Mouse (Mus musculus) CD8-positive naive resting alpha-beta T cell, adult 2 months (primary cell): Measurements from ENCODE around the gene Sorcs2.

ENCODE experiments used
- DNase-seq, 2 experiments: peaks; one replicate each; pipeline ENCODE4 v3.0.0; 2022; ENCODE audit warnings: low read depth in 2 of 2, low spot score in 2 of 2

Sorcs2 gene

GRCm38 (mm10) chr5:36134302-36134701 is 263.6 kb downstream of the Sorcs2 start:
- no peak for DNase-seq

- DNase-seq: no peak
Observed at GRCm38 (mm10) chr5:36133893-36134292, 264.0 kb downstream of the Sorcs2 start.

GRCm38 (mm10) chr5:36130393-36131011 is 267.4 kb downstream of the Sorcs2 start:
- no peak for DNase-seq

- DNase-seq: no peak
Observed at GRCm38 (mm10) chr5:36129661-36130060, 268.3 kb downstream of the Sorcs2 start.

GRCm38 (mm10) chr5:36128513-36128912 is 269.4 kb downstream of the Sorcs2 start:
- no peak for DNase-seq

- DNase-seq: no peak
Observed at GRCm38 (mm10) chr5:36124993-36125392, 272.9 kb downstream of the Sorcs2 start.

GRCm38 (mm10) chr5:36122987-36123386 is 275.0 kb downstream of the Sorcs2 start:
- DNase-seq: no peak

- no peak for DNase-seq
Observed at GRCm38 (mm10) chr5:36120931-36121341, 277.0 kb downstream of the Sorcs2 start.

- DNase-seq: no peak
Observed at GRCm38 (mm10) chr5:36118061-36118460, 279.9 kb downstream of the Sorcs2 start.

GRCm38 (mm10) chr5:36115519-36115918 is 282.4 kb downstream of the Sorcs2 start:
- DNase-seq: no peak

- no peak for DNase-seq
Observed at GRCm38 (mm10) chr5:36113696-36114095, 284.2 kb downstream of the Sorcs2 start.

GRCm38 (mm10) chr5:36112696-36113095 is 285.2 kb downstream of the Sorcs2 start:
- DNase-seq: no peak

GRCm38 (mm10) chr5:36111516-36111915 is 286.4 kb downstream of the Sorcs2 start:
- no peak for DNase-seq

GRCm38 (mm10) chr5:36108339-36108887 is 289.5 kb downstream of the Sorcs2 start:
- no peak for DNase-seq

GRCm38 (mm10) chr5:36103483-36103882 is 294.5 kb downstream of the Sorcs2 start:
- no peak for DNase-seq

GRCm38 (mm10) chr5:36101129-36101528 is 296.8 kb downstream of the Sorcs2 start:
- no peak for DNase-seq

- no peak for DNase-seq
Observed at GRCm38 (mm10) chr5:36100488-36100887, 297.5 kb downstream of the Sorcs2 start.

GRCm38 (mm10) chr5:36099662-36100061 is 298.3 kb downstream of the Sorcs2 start:
- no peak for DNase-seq

- DNase-seq: no peak
Observed at GRCm38 (mm10) chr5:36096046-36096445, 301.9 kb downstream of the Sorcs2 start.

- DNase-seq: no peak
Observed at GRCm38 (mm10) chr5:36090036-36090435, 307.9 kb downstream of the Sorcs2 start.

- DNase-seq: peak; percentile 26 to 46
Observed at GRCm38 (mm10) chr5:36089243-36089642, 308.7 kb downstream of the Sorcs2 start.

- no peak for DNase-seq
Observed at GRCm38 (mm10) chr5:36086931-36087330, 311.0 kb downstream of the Sorcs2 start.

GRCm38 (mm10) chr5:36085621-36086020 is 312.3 kb downstream of the Sorcs2 start:
- no peak for DNase-seq
